9 mouse cellular contexts compared by ENCODE assay signal in genomic region chr19:15617233-15617915, GRCm38 (mm10).
DNase-seq lines count a peak whose midpoint lies in the region; ATAC-seq lines count a peak whose summit lies in the region.
"Had no signal": no experiment of that assay in that cellular context is flagged by ENCODE, and none has a peak within 500 bp of the region (broad histone marks: within the 10 kb centered on the region; RNA-seq: fewer than 3 reads in every experiment).

No protein-coding gene starts in this region.

- DNase-seq in kidney, adult 18-20 months: peak; percentile 41
- DNase-seq in brain, embryonic 18.5 days (ENCODE audit: low read depth, low spot score): peak; percentile 49
- peak; percentile 4 for DNase-seq in fibroblast of lung, adult 2 months (ENCODE audit: low read depth)
- DNase-seq in induced T-regulatory cell, adult 2 months (ENCODE audit: low read depth): peak; percentile 48
- peak; percentile 77 to 85 for DNase-seq in left cerebral cortex, postnatal 25 days (ENCODE audit: low spot score in 2 of 2)
- peak; percentile 39 for DNase-seq in neural tube, embryonic 11.5 days (ENCODE audit: low spot score)
- peak; percentile 51 for DNase-seq in thymus, postnatal 4 days

- no peak for ATAC-seq in kidney, embryonic 15.5 days (replicated peaks; ENCODE audit: low FRiP score)
- ATAC-seq in neural tube, embryonic 11.5 days (ENCODE audit: insufficient read depth, low FRiP score, low TSS enrichment): no peak

- no peak overlapping the region for H3K27ac ChIP-seq in kidney, embryonic 15.5 days
- no peak overlapping the region for H3K27ac ChIP-seq in neural tube, embryonic 11.5 days (ENCODE audit: low read depth, low read length)
- H3K27ac ChIP-seq: embryonic facial prominence, embryonic 12.5 days had no signal

- no peak overlapping the region for H3K4me3 ChIP-seq in kidney, embryonic 15.5 days (replicated peaks)
- no peak overlapping the region for H3K4me3 ChIP-seq in neural tube, embryonic 11.5 days (ENCODE audit: low read depth, low read length)
- H3K4me3 ChIP-seq: embryonic facial prominence, embryonic 12.5 days had no signal

- peaks cover 12% of the 10 kb centered on the region for H3K4me1 ChIP-seq in kidney, embryonic 15.5 days
- peaks cover 6% of the 10 kb centered on the region for H3K4me1 ChIP-seq in neural tube, embryonic 11.5 days (ENCODE audit: control insufficient read depth, insufficient read depth, low read length)

- WGBS in kidney, embryonic 15.5 days: 21% methylated on average over 6 of the region's 6 CpGs
- 19% methylated on average over 6 of the region's 6 CpGs for WGBS in neural tube, embryonic 11.5 days

- H3K27me3 ChIP-seq in kidney, embryonic 15.5 days: peaks cover 3% of the 10 kb centered on the region; the same call in 1 of the 2 replicates
- no peaks in the 10 kb centered on the region for H3K27me3 ChIP-seq in neural tube, embryonic 11.5 days (ENCODE audit: control insufficient read depth, insufficient read depth, low read length)
- H3K27me3 ChIP-seq: embryonic facial prominence, embryonic 12.5 days had no signal

- no peaks in the 10 kb centered on the region for H3K36me3 ChIP-seq in kidney, embryonic 15.5 days
- H3K36me3 ChIP-seq in neural tube, embryonic 11.5 days (ENCODE audit: control insufficient read depth, insufficient read depth, low read length): no peaks in the 10 kb centered on the region
- H3K36me3 ChIP-seq: embryonic facial prominence, embryonic 12.5 days had no signal

- no peak overlapping the region for H3K4me2 ChIP-seq in kidney, embryonic 15.5 days
- no peak overlapping the region for H3K4me2 ChIP-seq in neural tube, embryonic 11.5 days (ENCODE audit: low read depth)
- H3K4me2 ChIP-seq: embryonic facial prominence, embryonic 12.5 days had no signal

- intact Hi-C loops in left cerebral cortex, postnatal 25 days (cut with DNase I): loop anchor here (5.0 kb wide), 3 partner anchors 185 to 1635 kb away; no protein-coding TSS in a partner anchor

- H3K9ac ChIP-seq in kidney, embryonic 15.5 days: no peak overlapping the region
- H3K9ac ChIP-seq in neural tube, embryonic 11.5 days (ENCODE audit: low read length): no peak overlapping the region
- H3K9ac ChIP-seq: embryonic facial prominence, embryonic 12.5 days had no signal

- H3K9me3 ChIP-seq in kidney, embryonic 15.5 days (replicated peaks): no peaks in the 10 kb centered on the region
- no peaks in the 10 kb centered on the region for H3K9me3 ChIP-seq in neural tube, embryonic 11.5 days (ENCODE audit: control insufficient read depth, low read length)
- H3K9me3 ChIP-seq: embryonic facial prominence, embryonic 12.5 days had no signal

Comparison
In these comparisons a context has a peak if more than half of its experiments do, and no peak if none do; other contexts are left out.
1. DNase-seq: peak in every context shown above with its lines; median percentile 81 in left cerebral cortex, postnatal 25 days; 51 in thymus, postnatal 4 days; 49 in brain, embryonic 18.5 days; 48 in induced T-regulatory cell, adult 2 months; 41 in kidney, adult 18-20 months; 39 in neural tube, embryonic 11.5 days; 4 in fibroblast of lung, adult 2 months.